Mouse (Mus musculus) 3T3-L1 (cell line): ENCODE results near the gene 9330161L09Rik.
"Not testable (repeated sequence)": the region's sequence is repeated elsewhere in the genome, so short reads cannot be mapped to it uniquely, and the experiment has no call there.

ENCODE experiments used
- DNase-seq: peaks from one replicate; pipeline ENCODE4 v3.0.0-alpha.2; 2015; ENCODE audit warnings: low read depth, low spot score

9330161L09Rik gene

GRCm38 (mm10) chr12:103407720-103408119 lies at the start of gene 9330161L09Rik:
TSS of gene 9330161L09Rik (minus strand) at chr12:103407820.
- no peak for DNase-seq

GRCm38 (mm10) chr12:103457140-103457539 lies 49.5 kb upstream of the 9330161L09Rik start, which contains the start of gene Ifi27l2b:
TSS of gene Ifi27l2b (minus strand) at chr12:103457223.
- peak; percentile 20 for DNase-seq

GRCm38 (mm10) chr12:103456727-103457126 lies 49.1 kb upstream of the 9330161L09Rik start:
- not testable (repeated sequence) for DNase-seq

- DNase-seq: peak; percentile 58
Measured at GRCm38 (mm10) chr12:103453361-103453760, 45.7 kb upstream of the 9330161L09Rik start.

- DNase-seq: no peak
Measured at GRCm38 (mm10) chr12:103445060-103445459, 37.4 kb upstream of the 9330161L09Rik start.

- not testable (repeated sequence) for DNase-seq
Measured at GRCm38 (mm10) chr12:103444261-103444660, 36.6 kb upstream of the 9330161L09Rik start.

GRCm38 (mm10) chr12:103443524-103443923 lies 35.9 kb upstream of the 9330161L09Rik start, which contains the start of gene Ifi27l2a:
TSS of gene Ifi27l2a (minus strand) at chr12:103443680.
- peak; percentile 22 for DNase-seq

GRCm38 (mm10) chr12:103437601-103438000 lies 30.0 kb upstream of the 9330161L09Rik start:
- no peak for DNase-seq

- no peak for DNase-seq
Measured at GRCm38 (mm10) chr12:103434861-103435260, 27.2 kb upstream of the 9330161L09Rik start.

- peak; percentile 96 for DNase-seq
Measured at GRCm38 (mm10) chr12:103433986-103434731, 26.5 kb upstream of the 9330161L09Rik start, which contains the start of gene Ifi27. TSS of gene Ifi27 (plus strand) at chr12:103434211.

- peak; percentile 52 for DNase-seq
Measured at GRCm38 (mm10) chr12:103433430-103433829, 25.8 kb upstream of the 9330161L09Rik start.

GRCm38 (mm10) chr12:103426710-103427109 lies 19.1 kb upstream of the 9330161L09Rik start:
- no peak for DNase-seq

- DNase-seq: peak; percentile 99
Measured at GRCm38 (mm10) chr12:103425729-103426470, 18.3 kb upstream of the 9330161L09Rik start, which contains the start of gene Ddx24. TSS of gene Ddx24 (minus strand) at chr12:103425830.

GRCm38 (mm10) chr12:103425016-103425728 lies 17.6 kb upstream of the 9330161L09Rik start:
- no peak for DNase-seq

GRCm38 (mm10) chr12:103408144-103408543 lies 524 bp upstream of the 9330161L09Rik start:
- DNase-seq: no peak

- DNase-seq: no peak
Measured at GRCm38 (mm10) chr12:103404131-103404530, 3.5 kb downstream of the 9330161L09Rik start.

GRCm38 (mm10) chr12:103396751-103397150 lies 10.9 kb downstream of the 9330161L09Rik start:
- DNase-seq: no peak

GRCm38 (mm10) chr12:103395486-103396275 lies 11.9 kb downstream of the 9330161L09Rik start:
- no peak for DNase-seq

GRCm38 (mm10) chr12:103393528-103393927 lies 14.1 kb downstream of the 9330161L09Rik start:
- no peak for DNase-seq

GRCm38 (mm10) chr12:103391098-103391497 lies 16.5 kb downstream of the 9330161L09Rik start:
- DNase-seq: no peak

- DNase-seq: no peak
Measured at GRCm38 (mm10) chr12:103389982-103390381, 17.6 kb downstream of the 9330161L09Rik start.
